Mouse (Mus musculus) G1E (cell line): Measurements from ENCODE around the gene Tpp2.

ENCODE experiments used
- CTCF ChIP-seq: IDR thresholded peaks from 2 replicates; pipeline ENCODE4 v1.5.1; 2012; ENCODE audit warnings: low read depth, low read length, inconsistent platforms, mixed read lengths
- GATA1 ChIP-seq: IDR thresholded peaks from 2 replicates; pipeline ENCODE4 v1.6.1; 2012; ENCODE audit warnings: borderline replicate concordance, low read length, inconsistent platforms, mixed read lengths
- POLR2AphosphoS5 ChIP-seq: IDR thresholded peaks from 2 replicates; pipeline ENCODE4 v1.6.1; 2012; ENCODE audit warnings: low read depth, low read length, inconsistent platforms; ENCODE audit not compliant: insufficient replicate concordance
- TAL1 ChIP-seq: conservative IDR thresholded peaks from 2 replicates; pipeline ENCODE4 v1.6.1; 2012; ENCODE audit warnings: low read depth, low read length, inconsistent platforms, mixed read lengths

- TF ChIP-seq CTCF (no peak), POLR2AphosphoS5 (no peak), TAL1 (no peak), GATA1 (no peak)
These were observed 109.1 kb downstream of the Tpp2 start for GRCm38 (mm10) chr1:44042555-44042915.
